Mouse (Mus musculus): ENCODE results near the gene Rnf148.

The Rnf148 gene

DNA sequence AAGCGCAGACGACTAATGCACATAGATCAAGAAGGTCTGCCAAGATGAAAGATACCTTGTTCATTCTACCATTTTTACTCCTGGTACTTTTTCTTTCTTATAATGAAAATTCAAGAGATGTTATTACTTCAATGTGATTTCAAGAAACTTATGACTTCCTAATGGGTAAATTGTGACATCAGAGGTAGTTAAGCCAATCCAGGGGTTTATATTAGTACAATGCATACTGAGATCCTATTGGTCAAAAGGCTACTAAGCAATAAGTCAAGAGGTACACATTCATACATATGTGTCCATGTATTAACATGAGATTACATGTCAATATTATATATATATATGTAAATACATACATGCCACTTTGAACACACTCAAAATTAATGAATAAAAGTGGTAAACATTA lies at the start of gene Rnf148:
TSS of gene Rnf148 (minus strand) at position 101 of the 400 bp plus-strand sequence.
- no peak for DNase-seq (ENCODE audit: low spot score in 2 of 2)

DNA sequence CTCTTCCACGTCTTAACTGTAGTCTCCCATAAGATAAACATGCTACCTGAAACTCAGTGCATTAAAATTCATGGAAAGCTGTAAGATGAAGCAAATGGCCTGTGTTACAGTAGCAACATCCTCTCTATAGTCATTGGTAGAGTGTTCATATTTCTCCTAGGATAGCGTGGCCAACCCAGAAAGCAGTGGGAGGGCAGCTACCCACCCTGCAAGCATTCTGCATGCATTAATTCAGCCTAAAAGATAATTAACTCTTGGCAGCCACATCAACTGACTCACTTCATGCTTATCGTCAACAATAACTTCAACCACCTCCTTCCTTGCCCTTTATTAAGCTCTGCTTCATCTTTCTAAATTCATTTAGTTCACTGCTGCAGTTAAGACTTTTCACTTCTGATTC lies 45.9 kb upstream of the Rnf148 start:
- DNase-seq (ENCODE audit: low spot score in 2 of 2), result no peak

DNA sequence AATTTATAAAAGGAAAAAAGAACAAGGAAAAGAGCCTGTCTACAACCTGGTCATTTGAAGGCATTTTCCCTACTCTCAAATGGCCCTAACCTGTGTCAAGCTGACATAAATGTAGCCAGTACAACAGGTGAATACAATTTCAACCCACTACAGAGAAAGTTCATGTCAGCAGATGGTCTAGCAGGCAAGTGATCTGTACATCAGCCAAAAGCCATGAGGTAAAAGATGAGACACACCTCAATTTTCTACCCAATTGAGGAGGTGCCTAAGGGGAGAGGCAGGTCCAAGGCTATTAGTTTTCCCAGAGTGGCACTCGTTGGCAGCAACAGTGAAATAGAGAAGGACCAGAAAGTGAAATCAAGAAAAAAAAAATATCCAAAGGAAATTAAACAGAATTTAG lies 23.2 kb upstream of the Rnf148 start:
- DNase-seq (ENCODE audit: low spot score in 2 of 2), result no peak

DNA sequence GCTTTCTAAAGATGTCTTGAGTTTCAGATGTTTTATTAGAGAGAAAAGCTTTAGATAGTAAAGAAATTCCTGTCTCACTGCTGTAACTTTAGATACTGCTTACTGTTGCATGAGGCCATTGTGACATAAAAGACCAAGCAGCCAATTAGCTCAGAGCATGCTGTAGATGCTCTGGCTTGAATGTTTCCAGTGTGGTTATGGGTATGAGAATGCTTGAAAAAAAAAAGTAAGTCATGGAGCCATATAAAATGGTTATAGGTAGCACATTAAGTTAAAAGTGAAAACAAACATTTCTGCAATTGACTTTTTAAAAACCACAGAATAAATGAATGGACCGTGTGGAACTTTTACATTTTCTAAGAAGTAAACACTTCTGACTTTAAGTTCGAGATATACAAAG lies 4.7 kb downstream of the Rnf148 start, which contains the start of gene Rnf133:
TSS of gene Rnf133 (minus strand) at position 101 of the 400 bp plus-strand sequence.
- DNase-seq (ENCODE audit: low spot score in 2 of 2), result no peak

DNA sequence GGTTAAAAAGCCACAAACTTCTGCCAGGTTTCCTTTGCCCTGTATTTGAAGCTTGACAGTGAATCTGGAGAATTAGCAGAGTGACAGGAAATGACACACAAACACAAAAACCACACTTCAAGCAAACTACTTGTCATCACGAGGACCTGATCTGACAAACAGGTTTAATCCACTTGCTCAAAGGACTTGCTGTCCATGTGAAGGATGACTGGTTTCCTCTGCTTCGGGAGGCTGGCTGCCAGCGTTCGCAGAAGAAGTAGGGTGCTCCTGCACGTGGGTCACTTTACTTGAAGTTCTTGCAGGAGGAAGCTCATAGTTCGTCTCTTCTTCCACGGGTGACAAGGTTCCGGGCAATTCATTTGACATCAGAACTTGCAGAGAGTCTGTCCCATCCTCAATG lies 6.2 kb downstream of the Rnf148 start:
- no peak for DNase-seq (ENCODE audit: low spot score in 2 of 2)

DNA sequence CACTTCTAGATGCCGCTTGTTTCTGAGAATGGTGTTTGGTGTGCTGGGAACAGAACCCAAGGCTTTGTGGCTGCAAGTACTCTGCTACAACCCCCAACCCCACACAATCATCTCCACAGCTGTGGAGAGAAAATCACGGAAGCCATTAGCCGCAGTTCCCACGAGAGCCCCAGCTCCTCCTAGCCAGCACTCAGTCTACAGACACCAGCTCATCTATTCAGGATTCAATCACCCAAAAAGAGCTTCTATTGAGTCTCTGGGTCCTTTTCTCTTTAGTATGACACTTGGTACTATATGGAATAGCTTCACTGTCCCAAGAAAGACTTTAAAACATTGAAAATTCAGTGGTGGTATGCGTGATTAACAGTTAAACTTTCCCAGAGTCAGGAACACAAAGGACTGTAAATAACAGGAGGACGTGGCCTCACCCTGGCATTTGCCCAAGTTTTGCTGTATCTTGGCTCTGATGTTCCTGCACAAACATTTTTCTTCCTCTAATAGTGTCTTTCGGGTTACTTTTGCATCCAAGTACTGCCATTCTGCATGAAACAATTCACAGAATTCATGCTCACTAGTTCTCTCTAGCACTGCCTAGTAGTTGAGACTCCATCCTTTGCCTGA lies 7.2 kb downstream of the Rnf148 start:
- no peak for DNase-seq (ENCODE audit: low spot score in 2 of 2)

DNA sequence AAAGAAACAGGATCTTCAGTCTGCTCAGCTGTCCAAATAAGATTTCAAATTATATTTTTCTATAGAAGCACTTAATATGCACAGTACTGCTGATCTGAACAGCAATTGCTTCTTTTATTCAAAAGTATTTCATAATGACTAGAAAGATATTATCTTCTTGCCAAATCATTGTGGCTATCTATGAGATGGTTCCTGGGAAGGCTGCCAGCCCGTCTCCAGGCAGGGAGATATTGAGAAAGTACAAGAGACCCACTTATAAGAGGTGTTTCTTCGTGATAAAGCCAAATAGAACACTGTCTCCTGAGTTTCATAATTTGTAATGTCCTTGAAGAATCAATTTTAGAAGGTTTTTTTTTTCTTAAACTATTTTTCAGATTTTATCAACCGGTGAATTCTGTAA lies 17.9 kb downstream of the Rnf148 start:
- no peak for DNase-seq (ENCODE audit: low spot score in 2 of 2)

DNA sequence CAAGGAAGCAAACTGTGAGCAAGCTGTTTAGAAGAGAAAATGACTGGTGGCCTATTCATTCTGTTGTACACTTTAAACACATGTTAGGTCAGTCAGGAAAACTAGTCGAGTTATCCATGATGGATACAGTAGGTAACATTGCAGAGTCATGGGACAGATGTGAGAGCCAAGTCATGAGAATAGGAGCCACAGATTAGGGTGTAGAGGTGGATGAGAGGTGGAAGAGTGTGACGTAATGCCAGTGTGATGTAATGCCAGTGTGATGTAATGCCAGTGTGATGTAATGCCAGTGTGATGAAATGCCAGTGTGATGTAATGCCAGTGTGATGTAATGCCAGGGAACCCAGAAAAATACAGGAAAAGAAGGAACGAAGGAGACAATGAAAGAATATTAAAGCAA lies 19.7 kb downstream of the Rnf148 start:
- DNase-seq (ENCODE audit: low spot score in 2 of 2), result no peak

DNA sequence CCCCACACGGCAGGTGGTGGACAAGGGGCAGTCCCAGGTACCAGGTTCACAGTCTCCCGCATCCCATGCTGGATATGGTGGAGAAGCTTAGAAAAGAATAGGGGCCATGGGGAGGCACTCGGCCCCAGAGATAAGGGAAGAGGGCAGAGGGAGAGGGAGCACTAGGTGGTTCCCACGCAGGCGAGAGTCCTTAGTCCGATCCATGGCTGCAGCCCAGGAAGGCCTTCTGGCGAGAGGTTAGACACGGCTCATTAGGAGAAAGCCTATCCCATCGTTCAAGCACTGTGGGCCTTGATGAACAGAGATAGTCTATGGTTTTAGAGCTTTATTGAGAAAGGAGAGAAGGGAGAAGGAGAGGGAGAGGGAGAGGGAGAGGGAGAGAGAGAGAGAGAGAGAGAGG lies 20.9 kb downstream of the Rnf148 start:
- no peak for DNase-seq (ENCODE audit: low spot score in 2 of 2)

DNA sequence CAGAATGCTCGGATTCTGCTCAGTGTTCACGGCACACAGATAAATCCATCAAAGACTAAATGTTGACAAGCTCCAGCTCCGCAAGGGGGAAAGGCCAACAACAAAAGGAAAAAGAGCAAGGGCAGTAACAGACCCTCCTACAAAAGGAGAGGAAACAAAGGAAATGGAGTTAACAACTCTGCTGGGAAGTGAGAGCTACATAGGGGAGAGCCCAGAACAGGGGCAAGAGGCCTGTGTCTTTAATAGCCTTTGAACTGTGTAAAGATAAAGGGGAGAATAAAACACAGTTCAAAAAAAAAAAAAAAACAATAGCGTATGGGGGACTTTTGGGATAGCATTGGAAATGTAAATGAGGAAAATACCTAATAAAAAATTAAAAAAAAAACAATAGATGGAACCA lies 24.5 kb downstream of the Rnf148 start:
- no peak for DNase-seq (ENCODE audit: low spot score in 2 of 2)
